Mouse (Mus musculus) intestine, postnatal 0 days (tissue): Measurements from ENCODE around the gene S100a1. TPM values are rescaled to one million over a fixed set of nuclear protein-coding genes. Genes with fewer than 3 reads are reported as not detected.

Source experiments
- ATAC-seq: fragments of 200-750 bp; cut with Nextera tagmentation; 2 replicates; pipeline ENCODE4 v1.8.0; 2017; ENCODE audit warnings: mild to moderate bottlenecking, moderate TSS enrichment, moderate library complexity
- H3K27ac ChIP-seq: fragments of 300-500 bp; sonication (generic); 2 replicates; pipeline ENCODE4 v1.5.1; 2014; ENCODE audit warnings: mild to moderate bottlenecking, low read depth, low read length, moderate library complexity
- H3K27me3 ChIP-seq: fragments of 300-500 bp; sonication (generic); replicated peaks from 2 replicates; pipeline ENCODE4 v1.6.1; 2014; ENCODE audit warnings: low read length, mixed read lengths; ENCODE audit not compliant: control insufficient read depth, insufficient read depth
- H3K36me3 ChIP-seq: fragments of 300-500 bp; sonication (generic); 2 replicates; pipeline ENCODE4 v1.6.1; 2014; ENCODE audit warnings: mild to moderate bottlenecking, moderate library complexity; ENCODE audit not compliant: control insufficient read depth, insufficient read depth
- H3K4me1 ChIP-seq: fragments of 300-500 bp; sonication (generic); replicated peaks from 2 replicates; pipeline ENCODE4 v1.6.1; 2014; ENCODE audit warnings: antibody characterized with exemption, low read length, mixed read lengths; ENCODE audit not compliant: control insufficient read depth, insufficient read depth
- H3K4me2 ChIP-seq: fragments of 300-500 bp; sonication (generic); replicated peaks from 2 replicates; pipeline ENCODE4 v1.6.1; 2014; ENCODE audit warnings: low read depth, mild to moderate bottlenecking, moderate library complexity
- H3K4me3 ChIP-seq: fragments of 300-500 bp; sonication (generic); 2 replicates; pipeline ENCODE4 v1.5.1; 2014; ENCODE audit warnings: low read depth, low read length
- H3K9ac ChIP-seq: fragments of 300-500 bp; sonication (generic); 2 replicates; pipeline ENCODE4 v1.6.1; 2014; ENCODE audit warnings: mild to moderate bottlenecking, low read depth, low read length
- H3K9me3 ChIP-seq: fragments of 300-500 bp; sonication (generic); 2 replicates; pipeline ENCODE4 v1.6.1; 2016; ENCODE audit warnings: mixed run types; ENCODE audit not compliant: control insufficient read depth
- CTCF ChIP-seq: sonication (generic); IDR thresholded peaks from 2 replicates; pipeline ENCODE4 v1.5.1; 2016; ENCODE audit warnings: low read depth, mild to moderate bottlenecking, control low read depth, antibody characterized with exemption, moderate library complexity
- WGBS: fragments of 180-500 bp; shearing (Covaris S2); extraction: QIAGEN DNeasy Blood & Tissue Kit; methylation state at CpG from one replicate; pipeline ENCODE4 v1.1.7; 2014; 5-methylcytosine and 5-hydroxymethylcytosine counted together
- polyA plus RNA-seq: library from polyadenylated mRNA; unstranded; fragments of >200 nt; fragmentation: Nextera tagmentation; extraction: Ambion mirVana; gene quantifications from 2 replicates; pipeline ENCODE4 v1.2.1, GENCODE M21; 2015

The S100a1 gene
- polyA plus RNA-seq, 1 experiment from 2014 or later = 1,091 TPM

DNA sequence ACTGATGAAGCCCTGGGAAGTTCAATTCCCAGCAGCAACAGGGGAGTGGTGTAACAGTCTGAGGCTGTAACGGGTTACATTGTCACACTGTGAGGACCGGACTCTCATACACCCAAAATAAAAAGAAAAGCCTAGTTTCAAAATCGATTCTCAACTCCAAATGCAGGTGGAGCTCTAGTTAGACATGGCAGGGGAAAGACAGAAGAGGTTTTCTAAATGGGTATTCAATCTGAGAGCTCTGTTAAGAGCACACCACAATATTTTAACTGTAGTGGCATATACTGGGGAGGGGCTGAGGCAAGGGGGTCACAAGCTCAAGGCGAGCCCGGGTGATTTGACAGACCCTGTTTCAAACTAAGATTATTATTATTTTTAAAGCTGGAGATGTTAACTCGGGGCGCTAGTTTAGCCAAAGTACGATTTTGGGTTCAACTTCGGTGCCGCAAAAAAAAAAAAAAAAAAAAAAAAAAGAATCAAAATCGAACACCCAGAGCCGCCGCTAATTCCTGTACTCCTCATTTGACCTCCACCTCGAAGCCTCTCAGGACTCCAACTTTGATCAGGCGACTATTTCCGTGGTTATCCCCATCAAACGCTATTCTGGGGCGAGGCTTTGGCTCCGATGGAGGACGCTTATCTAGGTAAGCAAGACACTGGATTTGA is 5.8 kb downstream of the S100a1 start:
- no peak for ATAC-seq
- peak overlapping the region; percentile 94 for H3K4me3 ChIP-seq
- H3K27me3 ChIP-seq = no peaks in the 10 kb centered on the region
- H3K4me2 ChIP-seq = peak overlapping the region; percentile 78
- peak overlapping the region; percentile 99 for H3K9ac ChIP-seq
- 1% methylated on average over 20 of the region's 20 CpGs for WGBS
- peak overlapping the region; percentile 95 for H3K27ac ChIP-seq
- H3K36me3 ChIP-seq = peaks cover 26% of the 10 kb centered on the region
- TF ChIP-seq CTCF = 0 out of 2 replicates have a peak, but pooled peaks have one; percentile 23
- peaks cover 5% of the 10 kb centered on the region; the same call in 1 of the 2 replicates for H3K4me1 ChIP-seq
- H3K9me3 ChIP-seq = no peaks in the 10 kb centered on the region

DNA sequence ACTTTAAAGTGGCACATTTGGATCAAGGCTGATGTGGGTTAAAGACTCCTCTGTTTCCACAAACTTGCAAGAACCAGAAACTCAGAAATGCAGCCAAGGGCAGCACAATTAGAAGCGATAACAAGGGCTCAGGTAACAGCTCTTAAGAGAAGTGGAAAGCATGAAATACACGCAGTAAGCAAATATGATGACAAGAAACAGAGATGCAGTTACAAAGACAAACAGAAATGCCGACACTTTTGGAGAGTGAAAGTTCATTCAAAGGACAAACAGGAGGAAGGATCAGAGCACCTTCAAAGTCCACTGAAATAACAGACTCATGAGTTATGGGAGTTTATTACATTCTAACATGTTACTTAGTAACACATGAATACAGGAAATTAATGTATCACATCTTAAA is 7.8 kb downstream of the S100a1 start:
- H3K36me3 ChIP-seq = peaks cover 46% of the 10 kb centered on the region
- no peak overlapping the region for H3K9ac ChIP-seq
- peaks cover 5% of the 10 kb centered on the region; the same call in 1 of the 2 replicates for H3K4me1 ChIP-seq
- no peak overlapping the region for H3K4me3 ChIP-seq
- no peak for TF ChIP-seq CTCF
- no peaks in the 10 kb centered on the region for H3K9me3 ChIP-seq
- no peak for ATAC-seq
- H3K4me2 ChIP-seq = no peak overlapping the region
- 65% methylated on average over 3 of the region's 3 CpGs for WGBS
- H3K27me3 ChIP-seq = no peaks in the 10 kb centered on the region
- H3K27ac ChIP-seq = no peak overlapping the region

DNA sequence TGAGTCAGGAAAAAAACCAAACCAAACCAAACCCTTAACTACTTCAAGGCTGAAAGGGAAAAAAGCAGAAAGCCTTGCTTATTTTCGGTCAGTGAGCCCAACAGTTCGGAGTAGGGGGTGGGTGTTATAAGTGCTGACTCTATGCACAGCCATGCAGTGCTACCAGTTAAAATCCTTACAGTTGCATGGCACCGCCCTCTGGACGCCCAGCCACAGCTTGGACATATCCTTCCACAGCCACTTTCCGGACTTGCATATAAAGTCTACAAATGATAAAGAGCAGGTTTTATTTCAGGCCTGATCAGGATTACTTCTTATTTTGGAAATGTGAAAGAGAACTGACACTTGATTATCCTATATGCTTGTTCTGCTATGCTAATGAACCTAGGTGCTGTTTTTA is 9.0 kb downstream of the S100a1 start:
- Histone ChIP-seq H3K4me1 (peaks cover 5% of the 10 kb centered on the region; the same call in 1 of the 2 replicates), H3K4me2 (no peak overlapping the region), H3K4me3 (no peak overlapping the region), H3K9me3 (no peaks in the 10 kb centered on the region), H3K9ac (no peak overlapping the region), H3K36me3 (peaks cover 55% of the 10 kb centered on the region), H3K27me3 (no peaks in the 10 kb centered on the region), H3K27ac (no peak overlapping the region)
- 92% methylated on average over 5 of the region's 5 CpGs for WGBS
- no peak for ATAC-seq
- no peak for TF ChIP-seq CTCF

DNA sequence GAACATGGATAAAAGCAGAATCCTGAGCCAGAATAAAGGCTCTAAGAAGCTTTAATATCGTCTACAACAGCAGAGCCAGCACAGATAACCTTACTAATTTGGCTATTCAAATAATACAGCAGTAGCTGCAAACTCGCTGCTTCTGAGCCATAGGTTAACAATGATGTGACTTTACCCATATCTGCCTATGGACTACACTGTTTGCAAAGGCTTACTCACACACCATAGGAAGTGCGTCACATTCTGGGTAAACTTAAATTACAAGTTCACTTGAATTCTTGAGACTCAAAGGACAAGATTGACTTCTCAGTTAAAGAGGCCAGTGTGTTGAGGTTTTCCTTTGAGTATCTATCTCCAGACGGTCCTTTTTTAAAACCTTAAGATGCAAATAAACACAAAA is 10.7 kb downstream of the S100a1 start:
- H3K4me3 ChIP-seq = no peak overlapping the region
- no peak for ATAC-seq

DNA sequence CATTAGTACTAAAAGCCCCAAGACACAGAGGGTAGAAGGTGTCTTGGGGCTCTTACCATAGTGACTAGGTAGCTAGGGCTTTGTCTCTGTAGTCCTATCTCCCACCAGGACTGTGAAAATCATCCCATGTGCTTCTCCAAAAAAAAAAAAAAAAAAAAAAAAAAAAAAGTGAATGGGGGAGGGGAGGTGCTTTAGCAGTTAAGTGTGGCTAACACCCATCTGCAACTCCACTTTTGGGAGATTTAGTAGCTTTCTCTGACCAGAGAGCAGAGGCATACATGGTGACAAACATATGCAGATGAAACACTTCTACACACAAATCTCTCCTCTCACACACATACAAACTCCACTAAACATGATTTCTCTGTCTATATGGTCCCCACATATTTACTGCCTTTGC is 16.6 kb downstream of the S100a1 start:
- H3K4me2 ChIP-seq = no peak overlapping the region
- no peak for TF ChIP-seq CTCF
- no peak overlapping the region for H3K4me3 ChIP-seq
- peaks cover 61% of the 10 kb centered on the region for H3K36me3 ChIP-seq
- no peak overlapping the region for H3K27ac ChIP-seq
- H3K9me3 ChIP-seq = no peaks in the 10 kb centered on the region
- H3K4me1 ChIP-seq = no peaks in the 10 kb centered on the region
- H3K27me3 ChIP-seq = no peaks in the 10 kb centered on the region
- no peak overlapping the region for H3K9ac ChIP-seq
- ATAC-seq = no peak

More for the DNA sequence above, 10.7 kb downstream of the S100a1 start:
- H3K36me3 ChIP-seq = peaks cover 70% of the 10 kb centered on the region
- no peak overlapping the region for H3K4me2 ChIP-seq
- no peaks in the 10 kb centered on the region for H3K27me3 ChIP-seq
- TF ChIP-seq CTCF = no peak
- no peak overlapping the region for H3K27ac ChIP-seq
- H3K4me1 ChIP-seq = peaks cover 5% of the 10 kb centered on the region; the same call in 1 of the 2 replicates
- H3K9me3 ChIP-seq = no peaks in the 10 kb centered on the region
- WGBS = 53% methylated on average over 4 of the region's 4 CpGs
- no peak overlapping the region for H3K9ac ChIP-seq

DNA sequence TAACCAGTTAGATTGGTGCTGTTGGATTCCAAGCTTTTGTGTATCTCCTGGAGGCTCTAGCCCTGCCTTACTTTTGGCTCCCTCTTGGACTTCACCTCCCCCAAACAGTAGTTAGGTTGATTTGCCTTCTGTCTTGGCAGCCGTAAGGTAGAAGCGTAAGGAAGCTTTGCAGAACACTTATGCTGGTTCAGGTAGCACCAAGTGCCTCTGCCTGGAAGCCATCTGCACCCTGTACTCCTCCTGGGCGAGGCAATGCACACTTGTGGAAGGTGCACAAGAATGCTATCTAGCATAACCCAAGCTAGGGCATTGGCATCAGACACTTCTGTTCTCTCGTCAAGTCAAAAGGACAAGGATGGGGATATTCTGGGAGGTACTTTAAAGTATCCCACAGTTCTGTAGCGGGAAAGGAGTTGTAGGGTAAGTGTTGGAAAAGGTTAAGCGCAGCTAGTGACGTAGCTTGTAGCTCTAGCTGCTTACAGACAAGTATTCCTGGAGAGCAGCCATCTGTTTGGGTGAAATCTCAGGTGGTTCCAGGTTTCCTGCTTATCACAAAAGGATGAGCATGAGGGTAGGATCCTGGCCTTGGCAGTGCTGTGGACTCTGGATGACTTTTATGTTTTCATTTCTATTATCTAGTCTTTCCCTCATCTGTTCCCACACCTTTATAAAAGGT is 18.2 kb downstream of the S100a1 start:
- H3K36me3 ChIP-seq = peaks cover 45% of the 10 kb centered on the region
- H3K4me1 ChIP-seq = no peaks in the 10 kb centered on the region
- H3K9me3 ChIP-seq = no peaks in the 10 kb centered on the region
- H3K9ac ChIP-seq = no peak overlapping the region
- WGBS = 90% methylated on average over 7 of the region's 7 CpGs
- H3K27me3 ChIP-seq = no peaks in the 10 kb centered on the region
- no peak overlapping the region for H3K4me2 ChIP-seq
- no peak for ATAC-seq
- TF ChIP-seq CTCF = no peak
- no peak overlapping the region for H3K27ac ChIP-seq
- no peak overlapping the region for H3K4me3 ChIP-seq
